Mouse (Mus musculus) skeletal muscle tissue, adult 2 months (tissue): ENCODE data around the gene Syt11.
"Not testable (repeated sequence)": the region's sequence is repeated elsewhere in the genome, so short reads cannot be mapped to it uniquely, and the experiment has no call there.

ENCODE experiments used
- DNase-seq: peaks from one replicate; pipeline ENCODE4 v3.0.0-alpha.2; 2012; ENCODE audit warnings: low read depth, low spot score

The Syt11 gene

DNA sequence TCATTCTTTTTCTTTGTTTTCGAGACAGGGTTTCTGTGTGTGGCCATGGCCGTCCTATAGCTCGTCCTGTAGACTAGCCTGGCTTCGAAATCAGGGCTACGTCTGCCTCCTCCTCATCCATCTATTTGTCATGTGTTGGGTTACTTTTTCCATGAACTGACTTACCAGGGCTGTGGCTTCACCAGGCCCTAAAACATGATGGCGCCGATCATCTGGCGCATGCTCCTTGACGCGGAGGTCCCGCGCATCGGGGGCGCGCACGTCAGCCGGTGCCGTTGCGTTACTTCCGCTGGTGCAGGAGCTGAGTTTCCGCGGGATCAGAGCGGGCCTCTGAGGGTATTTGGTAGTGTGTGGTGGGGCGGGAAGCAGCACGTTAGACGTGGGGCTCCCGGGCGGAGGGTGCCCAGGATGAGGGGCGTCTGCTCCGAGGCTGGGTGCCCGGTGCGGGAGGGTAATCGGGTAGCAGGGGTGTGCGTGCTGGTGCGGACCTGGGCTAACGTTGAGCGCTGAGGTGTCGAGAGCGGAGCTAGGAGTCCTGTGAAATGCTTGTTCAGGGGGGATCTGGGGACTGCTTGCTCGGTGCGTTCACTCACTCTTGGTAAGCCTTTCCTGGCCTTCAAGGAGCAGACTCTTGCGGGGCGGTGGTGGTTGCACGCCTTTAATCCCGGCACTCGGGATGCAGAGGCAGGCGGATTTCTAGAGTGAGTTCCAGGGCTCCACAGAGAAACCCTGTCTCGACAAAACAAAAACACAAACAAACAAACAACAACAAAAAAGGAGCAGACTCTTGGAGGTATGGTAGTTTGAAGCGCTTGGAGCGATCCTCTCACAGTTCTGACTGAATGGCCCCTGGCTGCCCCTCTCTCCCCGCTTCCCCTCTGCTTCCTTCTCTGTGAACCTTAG is at the start of gene Syt11:
Gene Syt11 (minus strand): TSS at position 226 of the 903 bp plus-strand sequence.
- DNase-seq = not testable (repeated sequence)

DNA sequence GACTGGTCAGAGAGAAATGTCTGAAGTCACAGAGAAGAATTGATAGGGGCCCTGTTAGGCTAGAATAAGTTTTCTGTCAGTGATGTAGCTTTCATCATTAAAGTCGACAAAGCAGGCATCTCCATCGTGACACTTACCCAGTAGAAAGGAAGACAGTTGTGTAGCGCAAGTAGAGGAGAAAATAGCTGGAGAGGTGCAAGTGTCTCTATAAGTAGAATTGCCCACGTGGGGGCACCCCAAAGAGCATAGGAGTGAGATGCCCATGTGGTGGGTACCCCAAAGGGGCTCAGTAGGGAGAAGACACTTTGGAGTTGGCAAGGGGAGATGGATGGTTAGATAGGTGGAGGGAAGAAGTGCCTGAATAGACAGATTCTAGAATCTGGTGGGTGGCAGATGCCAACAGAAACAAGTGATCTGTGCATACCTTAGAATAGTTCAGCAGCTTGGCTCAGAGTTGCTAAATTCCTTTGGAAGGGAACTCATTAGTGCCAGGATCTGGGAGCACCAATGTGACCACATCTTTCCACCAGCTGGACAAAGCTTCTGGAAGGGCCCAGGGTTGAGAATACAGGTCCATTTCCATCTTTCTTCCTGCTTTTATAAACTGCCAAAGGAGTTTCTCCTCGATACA is 29.1 kb upstream of the Syt11 start:
- DNase-seq = no peak

DNA sequence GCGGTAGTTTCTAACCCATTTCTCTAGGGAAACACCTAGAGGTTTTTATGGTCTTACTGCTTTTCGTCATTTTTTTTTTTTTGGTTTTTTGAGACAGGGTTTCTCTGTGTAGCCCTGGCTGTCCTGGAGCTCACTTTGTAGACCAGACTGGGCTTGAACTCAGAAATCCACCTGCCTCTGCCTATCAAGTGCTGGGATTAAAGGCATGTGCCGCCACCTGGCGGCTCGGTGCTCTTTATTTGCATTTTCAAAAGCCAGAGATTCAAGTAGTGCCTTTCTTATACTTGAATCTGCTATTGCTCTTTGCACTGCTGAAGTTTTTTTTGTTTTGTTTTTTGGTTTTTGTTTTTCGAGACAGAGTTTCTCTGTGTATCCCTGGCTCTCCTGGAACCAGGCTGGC is 22.5 kb upstream of the Syt11 start:
- not testable (repeated sequence) for DNase-seq

DNA sequence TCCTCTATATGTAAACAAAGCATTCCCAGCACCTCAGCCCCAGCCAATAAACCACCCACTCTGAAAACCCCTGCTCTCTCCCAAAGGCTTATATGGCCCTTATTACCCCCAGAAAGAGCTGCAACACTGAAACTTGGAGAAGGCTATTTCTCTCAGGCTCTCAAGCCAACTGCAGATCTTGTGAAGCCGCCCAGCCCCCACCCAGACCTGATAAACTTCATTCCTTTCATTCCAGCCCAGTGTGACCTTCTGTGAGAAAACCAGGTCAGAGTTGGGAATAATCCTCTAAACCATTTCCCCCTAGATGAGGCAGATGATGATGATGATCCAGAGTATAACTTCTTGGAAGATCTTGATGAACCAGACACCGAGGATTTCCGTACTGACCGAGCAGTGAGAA is 13.1 kb upstream of the Syt11 start:
- DNase-seq = not testable (repeated sequence)

DNA sequence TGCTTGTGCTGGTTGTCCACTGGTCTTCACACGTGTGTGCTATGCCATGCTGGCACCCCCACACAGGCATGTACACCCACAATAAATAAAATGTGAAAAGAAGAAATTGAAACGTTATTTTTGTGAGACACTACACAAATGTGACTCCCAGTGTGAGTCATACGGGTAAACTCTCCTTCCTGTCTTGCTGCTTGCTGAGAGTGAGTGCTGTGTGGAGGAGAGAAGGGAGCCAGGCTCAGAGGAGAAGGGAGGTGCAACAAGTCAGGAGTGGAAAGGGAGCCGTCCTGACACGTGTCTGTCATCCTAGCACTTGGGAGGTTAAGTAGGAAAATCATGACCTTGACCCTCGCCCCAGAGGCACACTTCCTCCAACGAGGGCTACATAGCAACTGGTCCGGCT is 11.8 kb upstream of the Syt11 start:
- not testable (repeated sequence) for DNase-seq

DNA sequence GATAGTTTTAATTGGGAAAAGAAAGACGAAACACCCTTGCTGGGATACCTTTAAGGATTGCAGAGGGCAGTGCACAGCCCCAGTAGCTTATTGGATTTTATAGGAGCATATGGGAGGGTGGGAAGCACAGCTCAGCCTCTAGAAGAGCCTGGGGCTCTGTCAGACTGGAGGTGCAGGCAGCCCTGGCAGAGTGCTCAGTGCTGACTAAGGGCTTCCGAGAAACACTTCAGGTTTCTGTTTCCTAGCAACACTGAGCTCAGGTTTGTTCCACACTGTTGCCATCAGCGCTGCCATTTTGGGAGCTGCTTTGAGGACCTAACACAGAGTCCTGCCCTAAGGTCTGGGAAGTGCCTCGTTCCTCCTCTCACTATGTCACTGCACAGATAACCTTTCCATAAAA is 11.4 kb upstream of the Syt11 start:
- DNase-seq = not testable (repeated sequence)

DNA sequence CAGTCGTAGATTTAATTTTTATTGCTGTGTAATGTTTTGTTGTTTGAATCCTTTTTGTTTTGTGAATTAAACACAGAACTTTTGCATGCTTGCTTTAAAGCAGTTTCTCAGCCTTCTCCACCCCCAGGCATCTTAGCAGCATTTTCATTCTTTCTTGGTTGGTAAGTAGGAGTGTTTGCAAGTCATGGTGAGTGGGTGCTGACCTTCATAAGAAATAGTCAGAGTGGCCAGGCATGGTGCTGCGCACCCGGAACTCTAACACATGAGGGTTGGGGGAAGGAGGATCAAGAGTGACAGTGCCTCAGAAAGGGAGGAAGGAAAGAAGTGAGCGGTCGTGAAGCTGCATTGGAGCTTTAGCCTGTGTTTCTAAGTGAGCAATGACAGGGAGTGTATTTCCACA is 9.9 kb upstream of the Syt11 start:
- DNase-seq = no peak

DNA sequence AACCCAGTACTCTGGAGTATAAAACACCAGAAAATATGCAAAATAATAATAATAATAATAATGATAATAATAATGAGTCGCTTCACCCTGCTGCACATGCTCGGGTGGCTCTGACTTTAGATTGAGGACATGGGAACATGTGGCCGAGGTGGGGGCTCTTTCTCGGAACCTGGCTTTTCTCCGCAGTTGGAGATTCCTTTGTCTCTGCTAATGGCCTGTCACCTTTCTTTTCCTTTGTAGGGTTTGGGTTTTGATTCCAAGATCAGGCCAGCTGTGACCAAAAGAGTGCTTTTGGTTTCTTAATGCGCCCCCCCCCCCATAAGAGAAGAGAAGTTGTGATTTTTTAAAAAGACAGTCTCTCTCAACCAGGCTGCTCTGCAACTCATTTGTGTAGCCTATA is 1.8 kb downstream of the Syt11 start:
- DNase-seq = not testable (repeated sequence)

DNA sequence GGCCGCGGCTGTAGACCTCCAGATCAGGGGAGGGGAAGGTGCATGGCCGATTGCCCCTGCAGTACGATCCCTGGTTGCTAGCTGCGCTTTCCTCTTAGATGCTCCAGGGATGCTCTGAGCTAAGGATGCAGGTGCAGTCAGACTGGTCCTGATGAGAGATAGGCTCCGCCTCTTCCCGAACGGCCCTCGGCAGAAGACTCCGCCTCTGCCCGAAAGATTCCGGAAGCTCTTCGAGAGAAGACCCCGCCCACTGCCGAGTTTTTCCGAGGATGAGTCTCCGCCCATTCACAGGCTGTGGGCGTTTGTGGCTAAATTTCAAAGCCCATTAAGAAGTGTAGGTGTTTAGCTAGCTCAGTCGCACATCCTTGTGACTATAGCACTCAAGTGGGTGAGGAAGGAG is 2.6 kb downstream of the Syt11 start:
- peak; percentile 40 for DNase-seq

DNA sequence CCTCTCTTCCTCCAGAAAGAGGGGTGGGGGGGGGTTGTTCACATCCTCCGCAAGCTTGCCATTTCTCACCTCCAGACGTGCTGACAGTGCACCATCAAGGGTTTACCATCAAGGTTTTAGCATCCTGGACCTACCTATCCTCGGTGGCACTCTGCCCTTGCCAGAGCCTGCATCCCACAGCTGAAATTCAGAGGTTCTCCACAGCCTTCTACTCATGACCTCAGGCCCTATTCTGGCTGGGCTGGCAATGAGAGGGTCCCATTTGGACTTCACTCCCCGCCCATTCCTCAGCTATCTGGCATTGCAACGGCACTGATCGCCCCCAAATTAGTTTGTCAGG is 3.1 kb downstream of the Syt11 start:
- not testable (repeated sequence) for DNase-seq

DNA sequence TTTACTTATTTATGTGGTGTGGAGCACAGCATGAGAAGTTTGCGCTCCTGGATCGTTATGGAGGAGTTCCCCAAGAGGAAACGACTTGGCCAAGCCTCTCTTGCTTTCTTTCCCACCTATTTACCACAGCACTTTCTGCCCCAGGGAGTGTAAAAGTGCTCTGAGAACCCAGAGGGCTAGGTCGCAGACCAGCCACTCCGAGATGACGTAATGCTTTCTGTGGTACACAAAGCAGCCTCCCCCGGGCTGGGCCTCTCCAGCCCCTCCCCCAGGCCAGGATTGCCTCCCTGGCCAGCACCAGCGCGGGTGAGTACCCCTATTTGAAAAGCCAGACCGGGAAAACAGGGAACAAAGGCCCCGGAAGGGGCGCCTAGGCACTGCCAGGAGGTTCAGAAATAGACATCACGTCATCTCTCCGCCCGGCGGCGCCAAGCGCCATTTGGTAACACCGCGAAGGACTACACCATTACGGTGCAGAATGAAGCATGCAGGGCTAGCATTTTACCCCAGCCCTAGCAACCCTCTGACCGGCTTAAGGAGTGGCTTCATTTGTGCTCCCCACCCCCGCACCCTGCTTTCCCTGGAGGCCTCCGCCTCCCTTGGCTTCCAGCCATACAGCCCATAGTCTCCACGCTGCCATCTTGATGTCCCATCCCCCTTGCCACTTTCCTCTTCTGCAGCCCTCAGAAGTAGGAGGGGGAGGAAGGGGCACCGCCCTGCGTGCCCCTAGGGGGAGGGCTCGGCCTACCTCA is 3.6 kb downstream of the Syt11 start:
- not testable (repeated sequence) for DNase-seq

DNA sequence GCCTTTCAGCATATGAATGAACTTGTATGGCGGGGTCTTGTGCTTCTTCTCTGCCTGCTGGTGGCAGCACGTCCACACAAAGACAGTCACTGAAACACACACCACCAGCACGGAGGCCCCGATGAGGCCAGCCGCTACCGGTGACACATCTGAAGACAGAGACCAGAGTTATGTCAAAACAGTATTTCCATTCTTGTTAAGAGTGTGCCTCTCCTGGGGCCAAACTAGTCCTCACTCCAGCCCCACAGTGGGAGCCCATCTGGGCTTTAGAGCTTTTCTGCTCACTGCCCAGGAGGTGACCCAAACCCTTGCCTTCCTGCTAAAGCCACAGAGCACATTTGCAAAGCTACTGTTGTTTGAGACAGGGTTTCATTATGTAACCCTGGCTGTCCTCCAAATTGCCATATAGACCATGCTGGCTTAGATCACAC is 12.5 kb downstream of the Syt11 start:
- DNase-seq = no peak

DNA sequence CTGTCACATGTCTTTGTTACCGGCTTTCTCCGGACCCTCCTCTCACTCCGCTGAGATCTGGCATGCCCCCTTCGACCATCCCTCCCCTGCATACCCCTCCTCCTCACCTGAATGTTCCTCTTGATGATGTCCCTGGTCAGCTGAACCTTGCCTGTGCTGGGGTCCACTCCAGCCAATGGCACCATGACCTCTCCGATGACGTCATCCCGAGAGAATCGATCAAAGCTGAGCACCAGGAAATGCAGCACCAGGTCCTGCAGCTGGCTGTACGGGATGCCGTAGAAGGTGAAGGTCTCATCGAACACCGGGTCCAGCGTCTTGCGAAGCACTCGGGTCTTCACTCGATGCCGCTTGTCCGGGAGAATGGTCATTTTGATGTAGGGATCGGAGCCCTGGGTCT is 13.3 kb downstream of the Syt11 start:
- no peak for DNase-seq

DNA sequence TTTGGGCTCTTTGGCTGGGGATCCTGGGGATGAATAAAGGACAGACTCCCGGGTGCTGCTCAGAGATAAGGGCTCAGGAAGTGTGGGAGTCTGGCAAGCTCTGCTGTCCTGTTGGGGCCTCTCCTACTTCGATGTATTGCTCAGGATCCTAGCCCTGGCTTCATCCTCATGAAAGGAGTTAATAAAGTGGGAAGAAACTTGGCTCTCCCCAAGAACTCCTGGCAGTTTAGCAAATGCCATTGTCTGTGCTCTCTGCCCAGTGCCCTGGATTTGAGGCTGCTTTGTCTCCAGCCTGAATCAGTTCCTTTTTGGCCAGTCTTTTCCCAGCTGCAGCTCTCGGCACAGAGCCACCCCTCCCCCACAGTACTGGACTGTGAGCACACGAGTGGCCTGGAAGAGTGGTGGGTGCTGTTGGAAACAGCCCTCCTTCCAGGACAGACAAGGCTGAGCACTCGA is 16.9 kb downstream of the Syt11 start:
- peak; percentile 36 for DNase-seq

DNA sequence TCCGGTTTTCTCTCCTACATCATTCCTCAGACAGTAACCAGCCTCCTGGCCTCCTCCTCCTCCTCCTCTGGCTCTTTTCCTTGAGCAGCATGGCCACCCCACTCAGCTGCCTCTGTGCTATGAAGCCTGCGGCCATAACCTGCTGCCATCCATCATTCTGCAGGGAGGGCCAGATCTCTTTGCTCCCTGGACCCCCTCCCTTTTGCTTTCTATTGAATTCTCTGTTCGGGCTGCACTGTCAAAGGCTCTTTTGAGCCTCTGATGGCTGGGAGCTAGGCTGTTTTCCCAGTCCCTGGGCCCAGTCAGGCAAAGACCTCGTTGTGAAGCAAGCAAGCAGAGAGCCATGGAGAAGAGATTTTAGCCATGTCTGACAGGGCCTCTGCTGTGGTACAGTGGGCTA is 18.7 kb downstream of the Syt11 start:
- DNase-seq = no peak

DNA sequence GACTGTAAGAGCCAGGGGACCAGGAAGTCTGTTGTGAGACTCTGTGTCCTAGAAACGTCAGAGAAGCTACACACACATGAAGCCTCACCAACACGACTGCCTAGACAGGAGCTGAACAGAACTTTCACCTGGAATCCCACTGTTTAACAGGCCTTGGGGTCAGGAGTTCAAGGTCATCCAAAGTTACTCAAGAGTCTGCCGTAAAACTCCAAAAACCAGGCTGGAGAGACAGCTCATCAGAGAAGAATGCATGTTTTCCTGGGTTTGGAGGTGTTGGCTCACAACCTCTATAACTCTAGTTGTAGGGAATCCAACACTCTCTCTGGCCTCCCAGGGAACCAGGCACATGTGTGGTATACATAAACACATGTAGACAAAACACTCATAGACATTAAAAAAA is 19.4 kb downstream of the Syt11 start:
- DNase-seq = no peak

DNA sequence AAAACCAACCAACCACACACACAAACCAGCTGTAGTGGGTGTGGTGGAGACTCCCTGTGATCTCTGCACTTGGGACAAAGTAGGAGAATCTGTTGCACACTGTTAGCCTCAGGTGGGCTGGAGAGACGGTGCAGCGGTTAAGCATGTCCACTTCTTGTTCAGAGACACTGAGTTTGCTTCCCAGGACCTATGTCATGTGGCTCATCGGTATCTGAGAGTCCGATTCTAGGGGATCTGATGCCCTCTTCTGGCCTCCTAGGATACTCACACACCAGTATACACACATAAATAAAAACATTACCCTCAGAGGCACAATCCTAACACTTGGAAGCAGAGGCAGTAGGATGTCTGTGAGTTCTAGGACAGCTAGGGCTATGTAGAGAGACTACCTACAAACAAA is 20.7 kb downstream of the Syt11 start:
- DNase-seq = no peak

DNA sequence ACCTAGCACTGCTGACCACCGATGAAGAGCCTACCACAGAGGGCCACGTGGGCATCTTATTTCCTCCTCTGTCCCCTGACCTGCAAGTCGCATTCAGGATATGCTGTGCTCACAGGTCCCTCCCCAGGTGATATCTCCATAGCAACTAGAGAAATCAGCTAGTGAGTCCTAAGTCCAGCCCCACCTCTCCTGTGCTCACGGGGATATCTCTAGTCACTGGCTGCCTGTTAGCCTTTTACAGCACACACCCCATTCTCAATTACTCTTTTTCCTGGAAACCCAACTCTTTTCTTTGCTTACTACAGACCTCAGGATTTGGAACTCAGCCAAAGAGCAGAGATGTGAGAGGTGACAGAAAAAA is 28.1 kb downstream of the Syt11 start:
- DNase-seq = no peak

DNA sequence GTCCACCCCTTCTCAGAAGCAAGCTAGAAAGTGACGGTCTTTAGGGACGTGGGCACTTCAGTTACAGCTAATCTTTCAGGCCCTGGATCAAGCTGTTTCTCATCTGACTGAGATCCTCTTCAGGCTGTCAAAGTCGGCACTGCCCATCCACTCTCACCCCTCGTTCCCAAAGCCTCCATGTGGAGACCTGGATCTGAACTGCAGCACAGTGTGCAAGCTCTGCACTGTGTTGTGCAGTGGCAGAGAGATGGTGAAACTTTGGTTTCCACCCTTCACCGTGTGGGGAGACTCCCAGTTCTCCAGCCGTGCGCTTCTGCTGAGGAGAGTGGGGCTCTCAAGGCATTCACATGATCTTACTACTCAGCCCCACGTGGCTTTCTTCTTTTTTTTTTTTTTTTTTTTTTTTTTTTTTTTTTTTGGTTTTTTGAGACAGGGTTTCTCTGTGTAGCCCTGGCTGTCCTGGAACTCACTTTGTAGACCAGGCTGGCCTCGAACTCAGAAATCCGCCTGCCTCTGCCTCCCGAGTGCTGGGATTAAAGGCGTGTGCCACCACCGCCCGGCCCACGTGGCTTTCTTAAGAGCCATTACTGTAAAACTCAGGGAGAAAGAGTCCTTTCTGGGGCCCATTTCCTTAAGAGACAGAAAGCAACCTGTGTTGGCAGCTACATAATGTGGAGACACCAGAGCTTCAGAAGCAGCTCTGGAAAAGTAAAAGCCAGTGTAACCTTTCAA is 28.7 kb downstream of the Syt11 start:
- DNase-seq = no peak

DNA sequence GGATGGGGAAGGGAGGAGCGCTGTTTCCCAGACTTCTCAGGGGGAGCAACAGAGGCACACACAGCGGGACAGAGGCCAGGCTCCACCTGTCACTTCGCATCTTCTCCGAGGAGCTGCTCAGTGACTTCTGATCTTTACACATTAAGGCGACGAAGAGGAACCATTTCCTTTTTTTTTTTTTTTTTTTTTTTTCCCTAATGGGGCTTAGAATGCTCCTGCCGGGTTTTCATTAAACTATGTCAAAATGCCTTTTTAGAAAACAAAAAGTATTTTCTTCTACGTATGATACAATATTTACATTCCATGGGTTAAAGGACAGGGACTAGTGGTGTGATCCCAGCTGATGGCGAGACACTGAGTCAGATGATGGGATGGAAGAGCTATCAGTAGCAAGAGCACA is 29.4 kb downstream of the Syt11 start:
- DNase-seq = no peak

DNA sequence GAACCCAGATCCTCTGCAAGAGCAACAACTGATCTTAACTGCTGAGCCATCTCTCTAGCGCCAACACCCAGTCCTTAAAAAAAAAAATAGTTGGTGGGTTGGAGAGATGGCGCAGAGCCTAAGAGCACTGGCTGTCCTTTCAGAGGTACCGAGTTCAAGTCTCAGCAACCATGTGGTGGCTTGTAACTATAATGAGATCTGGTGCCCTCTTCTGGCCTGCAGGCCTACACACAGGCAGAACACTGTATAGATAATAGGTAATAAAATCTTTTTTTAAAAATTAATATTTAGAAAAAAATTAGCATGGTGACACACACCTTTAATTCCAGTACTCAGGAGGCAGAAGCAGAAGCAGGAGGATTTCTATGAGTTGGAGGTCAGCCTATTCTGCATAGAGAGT is 34.8 kb downstream of the Syt11 start:
- DNase-seq = no peak

DNA sequence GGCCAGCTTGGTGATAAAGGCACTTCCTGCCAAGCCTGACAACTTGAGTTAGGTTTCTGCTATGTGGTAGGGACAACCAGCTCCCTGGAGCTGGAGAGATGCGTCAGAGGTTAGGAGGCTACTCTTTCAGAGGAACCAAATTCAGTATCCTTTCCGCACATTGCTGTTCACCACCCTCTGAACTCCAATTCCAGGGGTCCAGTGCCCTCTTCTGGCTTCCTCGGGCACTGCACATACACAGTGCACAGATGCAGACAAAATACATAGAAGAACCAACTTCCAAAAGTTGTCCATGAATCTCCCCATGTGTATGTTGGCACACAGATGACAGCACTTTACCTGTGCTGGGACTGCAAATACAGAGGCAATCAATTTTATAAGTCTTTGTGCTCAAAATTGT is 36.3 kb downstream of the Syt11 start:
- DNase-seq = peak; percentile 32
